Mouse (Mus musculus): ENCODE results near the gene Abcb10. TPM values are rescaled to one million over a fixed set of nuclear protein-coding genes. Genes with fewer than 3 reads are reported as not detected.

Gene Abcb10
- polyA plus RNA-seq, 1 experiment from 2014 or later: 18.7 TPM

DNA sequence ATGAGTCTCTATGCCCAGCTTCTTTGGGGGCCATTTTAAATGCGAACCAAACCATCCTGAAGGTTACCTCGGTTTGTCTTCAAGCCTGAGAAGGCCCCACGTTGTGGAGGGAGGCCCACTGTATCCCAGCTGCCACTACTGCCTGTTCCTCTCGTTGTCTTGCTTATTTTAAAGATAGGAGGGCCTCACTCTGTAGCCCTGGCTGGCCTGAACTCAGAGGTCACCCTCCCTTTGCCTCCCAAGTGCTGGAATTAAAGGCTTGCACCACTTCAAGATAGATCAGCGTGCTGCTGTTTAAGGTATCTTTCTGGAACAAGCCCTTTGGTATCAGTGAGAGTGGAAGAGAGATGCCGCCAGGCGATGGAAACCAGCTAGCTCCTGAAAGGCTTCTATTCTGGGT is 6.2 kb upstream of the Abcb10 start:
- Histone ChIP-seq H3K36me3 (ENCODE audit: control insufficient read depth, insufficient read depth, low read length) (no peaks in the 10 kb centered on the region), H3K9me3 (ENCODE audit: control insufficient read depth, low read length) (no peaks in the 10 kb centered on the region), H3K4me1 (ENCODE audit: control insufficient read depth, insufficient read depth, low read length) (peaks cover 17% of the 10 kb centered on the region), H3K27me3 (replicated peaks; ENCODE audit: control insufficient read depth, insufficient read depth, low read length) (no peaks in the 10 kb centered on the region), H3K4me2 (ENCODE audit: low read depth, low read length) (0 out of 2 replicates have a peak overlapping the region, but pooled peaks have one; percentile 8), H3K9ac (ENCODE audit: low read depth, low read length) (peak overlapping the region; percentile 19; the same call in 1 of the 2 replicates), H3K4me3 (ENCODE audit: low read length) (no peak overlapping the region), H3K27ac (ENCODE audit: low read length) (0 out of 2 replicates have a peak overlapping the region, but pooled peaks have one; percentile 27)
- WGBS: 54% methylated on average over 7 of the region's 7 CpGs
- ATAC-seq: peak; percentile 16; the same call in 1 of the 2 replicates

DNA sequence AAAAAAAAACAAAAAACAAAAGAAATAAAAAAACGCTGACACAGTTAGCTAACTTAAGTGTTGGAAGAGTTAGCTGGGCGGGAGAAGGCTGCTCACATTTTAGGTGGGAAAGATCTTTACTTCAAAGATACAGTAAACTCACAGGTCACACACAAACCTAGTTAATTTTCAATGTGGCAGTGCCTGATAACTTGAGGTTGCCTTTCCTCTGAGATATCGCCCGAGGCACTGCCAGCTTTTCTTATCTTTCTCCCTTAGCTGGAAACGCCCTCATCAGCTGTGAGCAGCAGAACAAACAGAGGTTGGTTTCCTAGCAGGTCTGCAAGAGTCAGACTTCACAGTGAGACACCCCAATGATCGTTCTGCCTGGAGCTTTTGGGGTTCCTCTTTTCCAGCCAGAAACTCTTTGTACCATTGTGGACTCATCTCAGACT is 5.7 kb upstream of the Abcb10 start:
- H3K4me3 ChIP-seq (ENCODE audit: low read length): no peak overlapping the region
- H3K4me1 ChIP-seq (ENCODE audit: control insufficient read depth, insufficient read depth, low read length): peaks cover 17% of the 10 kb centered on the region
- no peaks in the 10 kb centered on the region for H3K36me3 ChIP-seq (ENCODE audit: control insufficient read depth, insufficient read depth, low read length)
- H3K4me2 ChIP-seq (ENCODE audit: low read depth, low read length): 0 out of 2 replicates have a peak overlapping the region, but pooled peaks have one; percentile 8
- no peaks in the 10 kb centered on the region for H3K9me3 ChIP-seq (ENCODE audit: control insufficient read depth, low read length)
- peak overlapping the region; percentile 19; the same call in 1 of the 2 replicates for H3K9ac ChIP-seq (ENCODE audit: low read depth, low read length)
- no peaks in the 10 kb centered on the region for H3K27me3 ChIP-seq (replicated peaks; ENCODE audit: control insufficient read depth, insufficient read depth, low read length)
- peak; percentile 78 for ATAC-seq
- 49% methylated on average over 6 of the region's 6 CpGs for WGBS
- 0 out of 2 replicates have a peak overlapping the region, but pooled peaks have one; percentile 27 for H3K27ac ChIP-seq (ENCODE audit: low read length)

DNA sequence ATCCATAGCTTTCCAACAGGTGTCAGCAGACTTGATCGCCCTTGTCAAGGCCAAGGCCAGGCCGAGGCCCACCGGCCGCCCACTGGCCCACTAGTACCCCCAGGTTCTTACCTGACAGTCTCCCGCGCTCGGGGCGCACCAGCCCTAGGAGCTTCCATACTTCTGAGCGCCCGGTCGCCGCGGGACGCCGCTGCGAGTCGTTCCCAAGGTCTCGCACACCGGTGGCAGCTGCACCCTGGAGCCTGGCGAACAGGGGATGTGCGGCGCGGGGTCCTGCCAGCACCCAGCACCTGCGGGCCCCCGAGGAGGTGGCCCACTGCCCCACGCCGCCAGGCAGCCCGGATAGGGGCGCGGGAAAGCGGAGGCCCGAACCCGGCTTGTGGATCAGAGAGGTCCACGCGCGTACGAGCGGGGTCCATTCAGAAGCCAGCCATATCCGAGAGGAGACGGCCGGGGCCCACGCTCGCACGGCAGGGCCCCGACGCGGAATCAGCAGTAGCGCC is 580 bp downstream of the Abcb10 start:
- Histone ChIP-seq H3K36me3 (ENCODE audit: control insufficient read depth, insufficient read depth, low read length) (no peaks in the 10 kb centered on the region), H3K9ac (ENCODE audit: low read depth, low read length) (peak overlapping the region; percentile 91), H3K4me2 (ENCODE audit: low read depth, low read length) (peak overlapping the region; percentile 64), H3K4me3 (ENCODE audit: low read length) (peak overlapping the region; percentile 91), H3K4me1 (ENCODE audit: control insufficient read depth, insufficient read depth, low read length) (peaks cover 25% of the 10 kb centered on the region), H3K27me3 (replicated peaks; ENCODE audit: control insufficient read depth, insufficient read depth, low read length) (no peaks in the 10 kb centered on the region), H3K9me3 (ENCODE audit: control insufficient read depth, low read length) (no peaks in the 10 kb centered on the region), H3K27ac (ENCODE audit: low read length) (peak overlapping the region; percentile 97)
- ATAC-seq: peak; percentile 26
- under 1% methylated on average over 47 of the region's 48 CpGs for WGBS

DNA sequence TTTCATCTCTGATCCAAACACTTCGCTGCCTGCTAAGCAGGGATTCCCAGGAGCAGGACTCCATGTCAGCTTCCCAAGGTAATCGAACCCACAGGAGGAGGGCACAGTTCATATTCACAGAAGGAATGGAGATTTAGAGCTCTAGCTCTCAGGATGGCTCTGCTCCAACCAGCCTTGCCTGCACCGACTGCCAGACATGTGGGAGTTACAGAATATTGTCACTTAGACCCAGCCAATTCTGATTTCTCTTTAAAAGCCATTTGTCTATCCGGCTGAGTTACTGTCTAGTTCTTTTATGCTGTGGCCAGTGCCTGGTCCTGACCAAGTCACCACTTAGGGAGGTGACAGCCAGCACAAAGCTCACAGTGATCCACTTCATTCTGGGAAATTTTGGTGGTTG is 1.2 kb downstream of the Abcb10 start:
- peak overlapping the region; percentile 2; the same call in 1 of the 2 replicates for H3K9ac ChIP-seq (ENCODE audit: low read depth, low read length)
- peak overlapping the region; percentile 91 for H3K4me3 ChIP-seq (ENCODE audit: low read length)
- H3K27me3 ChIP-seq (replicated peaks; ENCODE audit: control insufficient read depth, insufficient read depth, low read length): no peaks in the 10 kb centered on the region
- peaks cover 25% of the 10 kb centered on the region for H3K4me1 ChIP-seq (ENCODE audit: control insufficient read depth, insufficient read depth, low read length)
- peak overlapping the region; percentile 64 for H3K4me2 ChIP-seq (ENCODE audit: low read depth, low read length)
- ATAC-seq: no peak
- H3K27ac ChIP-seq (ENCODE audit: low read length): no peak overlapping the region
- no peaks in the 10 kb centered on the region for H3K9me3 ChIP-seq (ENCODE audit: control insufficient read depth, low read length)
- 44% methylated on average over 4 of the region's 4 CpGs for WGBS
- no peaks in the 10 kb centered on the region for H3K36me3 ChIP-seq (ENCODE audit: control insufficient read depth, insufficient read depth, low read length)

DNA sequence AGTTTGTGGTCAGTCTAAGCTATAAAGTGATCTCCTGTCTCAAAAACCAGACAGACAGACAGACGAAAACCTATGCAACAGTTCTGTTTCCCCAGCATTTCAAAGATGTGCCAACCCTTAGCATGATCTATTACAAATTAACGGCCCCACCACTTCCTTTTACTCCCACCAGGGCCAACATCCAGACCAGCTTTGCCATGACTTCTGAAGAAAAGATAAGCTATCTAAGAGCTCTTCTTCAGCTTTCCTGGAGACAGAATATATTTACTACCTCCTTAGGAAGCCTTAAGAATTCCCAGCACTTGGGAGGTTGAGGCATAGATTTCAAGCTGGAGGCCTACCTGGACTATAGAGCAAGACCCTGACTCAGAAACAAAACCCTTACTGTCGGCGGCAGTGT is 2.7 kb downstream of the Abcb10 start:
- no peak overlapping the region for H3K4me2 ChIP-seq (ENCODE audit: low read depth, low read length)
- peak overlapping the region; percentile 11; the same call in 1 of the 2 replicates for H3K9ac ChIP-seq (ENCODE audit: low read depth, low read length)
- H3K9me3 ChIP-seq (ENCODE audit: control insufficient read depth, low read length): no peaks in the 10 kb centered on the region
- no peak for ATAC-seq
- H3K36me3 ChIP-seq (ENCODE audit: control insufficient read depth, insufficient read depth, low read length): no peaks in the 10 kb centered on the region
- H3K4me3 ChIP-seq (ENCODE audit: low read length): no peak overlapping the region
- H3K27ac ChIP-seq (ENCODE audit: low read length): no peak overlapping the region
- no peaks in the 10 kb centered on the region for H3K27me3 ChIP-seq (replicated peaks; ENCODE audit: control insufficient read depth, insufficient read depth, low read length)
- peaks cover 25% of the 10 kb centered on the region for H3K4me1 ChIP-seq (ENCODE audit: control insufficient read depth, insufficient read depth, low read length)
- 68% methylated on average over 4 of the region's 4 CpGs for WGBS

DNA sequence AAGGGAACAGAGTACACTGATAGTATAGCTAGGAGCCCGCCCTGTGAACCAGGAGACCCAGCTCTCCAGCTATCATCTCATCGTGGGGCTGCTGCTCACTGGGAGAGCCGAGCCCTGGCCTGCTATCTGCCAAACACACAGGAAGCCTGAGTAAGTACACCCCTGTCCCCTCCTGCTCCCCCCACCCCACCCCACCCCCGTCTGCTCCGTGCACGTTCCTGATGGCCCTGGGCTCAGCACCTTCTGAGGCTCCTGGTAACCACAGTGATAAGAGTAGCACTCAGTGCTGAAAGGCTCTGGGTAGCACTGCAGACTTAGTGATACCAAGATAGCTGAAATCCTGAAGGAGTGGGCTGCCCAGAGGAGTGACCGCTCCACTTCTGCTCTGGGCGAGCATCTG is 4.0 kb downstream of the Abcb10 start:
- WGBS: 50% methylated on average over 8 of the region's 8 CpGs
- peaks cover 25% of the 10 kb centered on the region for H3K4me1 ChIP-seq (ENCODE audit: control insufficient read depth, insufficient read depth, low read length)
- H3K9ac ChIP-seq (ENCODE audit: low read depth, low read length): no peak overlapping the region
- peak overlapping the region; percentile 45 for H3K27ac ChIP-seq (ENCODE audit: low read length)
- peak; percentile 32 for ATAC-seq
- no peaks in the 10 kb centered on the region for H3K27me3 ChIP-seq (replicated peaks; ENCODE audit: control insufficient read depth, insufficient read depth, low read length)
- no peaks in the 10 kb centered on the region for H3K9me3 ChIP-seq (ENCODE audit: control insufficient read depth, low read length)
- H3K4me2 ChIP-seq (ENCODE audit: low read depth, low read length): peak overlapping the region; percentile 1; the same call in 1 of the 2 replicates
- H3K4me3 ChIP-seq (ENCODE audit: low read length): no peak overlapping the region
- no peaks in the 10 kb centered on the region for H3K36me3 ChIP-seq (ENCODE audit: control insufficient read depth, insufficient read depth, low read length)

DNA sequence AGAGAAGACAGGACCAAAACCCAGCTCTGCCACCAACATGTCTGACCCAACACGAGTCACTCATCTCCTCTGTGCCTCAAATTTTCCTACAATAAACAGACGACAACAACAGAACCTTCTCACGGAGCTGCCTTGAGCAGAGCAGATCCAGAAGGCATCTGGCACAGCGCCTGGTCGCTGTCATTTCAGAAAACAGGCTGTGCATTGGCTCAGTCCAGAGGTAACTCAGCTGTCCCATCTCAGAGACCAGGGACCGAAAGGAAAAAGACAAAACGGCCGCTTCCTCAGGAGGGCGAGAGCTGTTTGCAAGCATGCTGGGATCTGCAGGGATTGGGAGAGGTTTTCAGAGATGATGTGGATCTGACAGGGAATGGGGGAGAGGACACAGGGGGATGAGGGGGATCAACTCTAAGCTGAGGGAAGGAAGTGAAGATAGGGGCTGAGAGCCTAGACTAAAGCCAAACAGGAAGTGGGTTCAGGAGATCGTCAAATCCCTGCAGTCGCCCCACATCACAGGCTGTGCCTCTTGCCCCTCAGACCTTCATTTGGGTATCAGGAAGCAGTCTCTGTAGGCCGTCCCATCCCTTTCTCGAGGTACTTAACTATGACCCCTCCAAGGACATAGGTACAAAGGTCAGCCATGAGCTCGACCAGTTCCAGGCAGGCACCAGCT is 4.6 kb downstream of the Abcb10 start:
- Histone ChIP-seq H3K4me3 (ENCODE audit: low read length) (no peak overlapping the region), H3K27me3 (replicated peaks; ENCODE audit: control insufficient read depth, insufficient read depth, low read length) (no peaks in the 10 kb centered on the region), H3K4me1 (ENCODE audit: control insufficient read depth, insufficient read depth, low read length) (peaks cover 25% of the 10 kb centered on the region), H3K4me2 (ENCODE audit: low read depth, low read length) (peak overlapping the region; percentile 1; the same call in 1 of the 2 replicates), H3K36me3 (ENCODE audit: control insufficient read depth, insufficient read depth, low read length) (no peaks in the 10 kb centered on the region), H3K27ac (ENCODE audit: low read length) (peak overlapping the region; percentile 45), H3K9ac (ENCODE audit: low read depth, low read length) (no peak overlapping the region), H3K9me3 (ENCODE audit: control insufficient read depth, low read length) (no peaks in the 10 kb centered on the region)
- WGBS: 44% methylated on average over 14 of the region's 14 CpGs
- ATAC-seq: no peak

DNA sequence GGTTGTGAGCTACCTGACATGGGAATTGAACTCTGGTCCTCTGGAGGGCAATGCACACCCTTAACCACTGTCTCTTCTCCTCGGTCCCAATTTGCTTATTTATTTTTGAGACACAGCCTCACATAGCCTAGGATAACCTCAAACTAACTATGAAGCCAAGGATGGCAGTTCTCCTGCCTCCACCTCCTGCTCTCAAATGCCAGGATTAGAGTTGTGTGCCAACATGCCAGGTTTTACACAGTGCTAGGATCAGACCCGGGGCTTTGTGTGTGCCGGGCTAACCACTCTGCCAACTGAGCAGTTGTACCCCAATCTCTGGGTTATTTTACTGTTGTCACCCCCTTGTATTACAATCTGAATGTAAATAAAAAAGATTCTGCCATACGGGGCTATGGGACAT is 5.4 kb downstream of the Abcb10 start:
- 86% methylated on average over 4 of the region's 4 CpGs for WGBS

DNA sequence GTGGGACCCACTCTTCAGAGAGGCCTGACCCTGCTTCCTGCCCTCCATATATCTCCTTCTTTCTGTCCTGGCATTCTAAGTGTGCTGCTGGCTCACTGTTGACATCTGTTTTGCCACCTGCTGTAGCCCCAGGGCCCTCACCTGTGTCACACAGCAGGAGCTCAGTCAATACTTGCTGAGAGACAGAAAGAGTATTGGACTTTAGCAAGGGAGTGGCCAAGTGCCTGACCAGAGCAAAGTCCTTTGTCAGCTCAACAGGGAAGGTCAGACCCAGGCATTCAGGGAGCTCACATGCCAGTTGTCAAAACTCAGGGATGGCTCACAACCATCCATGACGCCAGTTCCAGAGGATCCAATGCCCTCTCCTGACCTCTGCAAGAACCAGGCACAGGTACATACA is 9.4 kb downstream of the Abcb10 start:
- Histone ChIP-seq H3K4me2 (ENCODE audit: low read depth, low read length) (no peak overlapping the region; the same call in 1 of the 2 replicates), H3K4me1 (ENCODE audit: control insufficient read depth, insufficient read depth, low read length) (peaks cover 8% of the 10 kb centered on the region), H3K4me3 (ENCODE audit: low read length) (no peak overlapping the region), H3K36me3 (ENCODE audit: control insufficient read depth, insufficient read depth, low read length) (no peaks in the 10 kb centered on the region), H3K27ac (ENCODE audit: low read length) (peak overlapping the region; percentile 43; the same call in 1 of the 2 replicates), H3K27me3 (replicated peaks; ENCODE audit: control insufficient read depth, insufficient read depth, low read length) (no peaks in the 10 kb centered on the region), H3K9me3 (ENCODE audit: control insufficient read depth, low read length) (no peaks in the 10 kb centered on the region), H3K9ac (ENCODE audit: low read depth, low read length) (no peak overlapping the region)
- WGBS: 76% methylated on average over 1 of the region's 1 CpGs
- peak; percentile 91 for ATAC-seq

More for the DNA sequence above, 5.4 kb downstream of the Abcb10 start:
- no peak for ATAC-seq
- Histone ChIP-seq H3K4me2 (ENCODE audit: low read depth, low read length) (no peak overlapping the region), H3K27me3 (replicated peaks; ENCODE audit: control insufficient read depth, insufficient read depth, low read length) (no peaks in the 10 kb centered on the region), H3K4me3 (ENCODE audit: low read length) (no peak overlapping the region), H3K9me3 (ENCODE audit: control insufficient read depth, low read length) (no peaks in the 10 kb centered on the region), H3K36me3 (ENCODE audit: control insufficient read depth, insufficient read depth, low read length) (no peaks in the 10 kb centered on the region), H3K4me1 (ENCODE audit: control insufficient read depth, insufficient read depth, low read length) (peaks cover 24% of the 10 kb centered on the region), H3K9ac (ENCODE audit: low read depth, low read length) (no peak overlapping the region), H3K27ac (ENCODE audit: low read length) (peak overlapping the region; percentile 45; the same call in 1 of the 2 replicates)
